Mouse (Mus musculus) MEL (cell line): ENCODE results near the gene Enc1. TPM values are rescaled to one million over a fixed set of nuclear protein-coding genes. Genes with fewer than 3 reads are reported as not detected.

Source experiments
- DNase-seq: peaks from one replicate; pipeline ENCODE4 v3.0.0; 2011; ENCODE audit warnings: low read depth, low spot score
- H3K27ac ChIP-seq: 2 replicates; pipeline ENCODE4 v1.5.1; 2012; ENCODE audit warnings: low read depth, mild to moderate bottlenecking, control low read depth, low read length, moderate library complexity; ENCODE audit not compliant: control insufficient read depth
- H3K27me3 ChIP-seq, 2 experiments: fragments of 150-350 bp in 1 of 2; sonication (generic) in 1 of 2; 2 replicates each; pipeline ENCODE4 v1.6.1; 2012; ENCODE audit warnings: low read length in 2 of 2, mild to moderate bottlenecking in 2 of 2, improper control_type of control experiment in 1 of 2, moderate library complexity in 1 of 2; ENCODE audit not compliant: insufficient read depth in 2 of 2, control insufficient read depth in 1 of 2
- H3K36me3 ChIP-seq, 2 experiments: 2 replicates each; pipeline ENCODE4 v1.6.1; 2012 to 2014; ENCODE audit warnings: low read length in 2 of 2, improper control_type of control experiment in 1 of 2, inconsistent platforms in 1 of 2, mild to moderate bottlenecking in 1 of 2; ENCODE audit not compliant: insufficient read depth in 2 of 2, control insufficient read depth in 1 of 2
- H3K4me1 ChIP-seq, 2 experiments: fragments of 150-350 bp in 1 of 2; sonication (generic) in 1 of 2; 2 replicates each; pipeline ENCODE4 v1.6.1; 2012; ENCODE audit warnings: low read length in 2 of 2, improper control_type of control experiment in 1 of 2, mild to moderate bottlenecking in 1 of 2; ENCODE audit not compliant: insufficient read depth in 2 of 2, control insufficient read depth in 1 of 2
- H3K4me3 ChIP-seq, 2 experiments: fragments of 150-350 bp in 1 of 2; sonication (generic) in 1 of 2; 2 replicates each; pipeline ENCODE4 v1.5.1; 2012; ENCODE audit warnings: low read depth in 2 of 2, low read length in 2 of 2, mild to moderate bottlenecking in 2 of 2, moderate library complexity in 2 of 2, control low read depth in 1 of 2, improper control_type of control experiment in 1 of 2; ENCODE audit not compliant: control insufficient read depth in 1 of 2, insufficient read depth in 1 of 2
- H3K79me2 ChIP-seq: 2 replicates; pipeline ENCODE4 v1.6.1; 2012; ENCODE audit warnings: mild to moderate bottlenecking, low read length, moderate library complexity; ENCODE audit not compliant: control insufficient read depth, poor library complexity, insufficient read depth
- H3K9ac ChIP-seq: 2 replicates; pipeline ENCODE4 v1.6.1; 2012; ENCODE audit warnings: low read depth, mild to moderate bottlenecking, control low read depth, low read length, moderate library complexity; ENCODE audit not compliant: control insufficient read depth, poor library complexity, severe bottlenecking
- H3K9me3 ChIP-seq: fragments of 150-350 bp; sonication (generic); replicated peaks from 2 replicates; pipeline ENCODE4 v1.6.1; 2012; ENCODE audit warnings: mild to moderate bottlenecking, low read length, improper control_type of control experiment, moderate library complexity; ENCODE audit not compliant: insufficient read depth
- BHLHE40 ChIP-seq: IDR thresholded peaks from 2 replicates; pipeline ENCODE4 v1.6.1; 2012; ENCODE audit warnings: low read depth, mild to moderate bottlenecking, inconsistent platforms, low read length, improper control_type of control experiment, borderline replicate concordance
- CHD2 ChIP-seq: IDR thresholded peaks from 2 replicates; pipeline ENCODE4 v1.6.1; 2011; ENCODE audit warnings: low read length, improper control_type of control experiment
- E2F4 ChIP-seq: IDR thresholded peaks from 2 replicates; pipeline ENCODE4 v1.6.1; 2011; ENCODE audit warnings: low read depth, low read length, improper control_type of control experiment, borderline replicate concordance
- ETS1 ChIP-seq: IDR thresholded peaks from 2 replicates; pipeline ENCODE4 v1.6.1; 2012; ENCODE audit warnings: low read depth, mild to moderate bottlenecking, inconsistent platforms, low read length, improper control_type of control experiment, moderate library complexity
- JUND ChIP-seq: IDR thresholded peaks from 2 replicates; pipeline ENCODE4 v1.6.1; 2011; ENCODE audit warnings: low read depth, mild to moderate bottlenecking, improper control_type of control experiment, low read length
- KAT2A ChIP-seq: conservative IDR thresholded peaks from 2 replicates; pipeline ENCODE4 v1.6.1; 2012; ENCODE audit warnings: low read depth, low read length, improper control_type of control experiment, inconsistent platforms
- MAX ChIP-seq: IDR thresholded peaks from 2 replicates; pipeline ENCODE4 v1.6.1; 2011; ENCODE audit warnings: low read length, improper control_type of control experiment
- MEF2A ChIP-seq: IDR thresholded peaks from 2 replicates; pipeline ENCODE4 v1.6.1; 2014; ENCODE audit warnings: low read depth, mild to moderate bottlenecking, inconsistent platforms, low read length, improper control_type of control experiment; ENCODE audit not compliant: poor library complexity, insufficient replicate concordance, severe bottlenecking; ENCODE audit errors: extremely low read depth
- MYB ChIP-seq: IDR thresholded peaks from 2 replicates; pipeline ENCODE4 v1.6.1; 2011; ENCODE audit warnings: mild to moderate bottlenecking, low read depth, low read length, improper control_type of control experiment
- MYC ChIP-seq: IDR thresholded peaks from 2 replicates; pipeline ENCODE4 v1.6.1; 2011; ENCODE audit warnings: low read depth, mild to moderate bottlenecking, low read length, improper control_type of control experiment, moderate library complexity
- POLR2A ChIP-seq, 2 experiments: IDR thresholded peaks; 2 replicates each; pipeline ENCODE4 v1.6.1; 2011 to 2012; ENCODE audit warnings: low read length in 2 of 2, mild to moderate bottlenecking in 2 of 2, control low read depth in 1 of 2, improper control_type of control experiment in 1 of 2, low read depth in 1 of 2, moderate library complexity in 1 of 2; ENCODE audit not compliant: control insufficient read depth in 1 of 2, insufficient read depth in 1 of 2, poor library complexity in 1 of 2
- POLR2AphosphoS2 ChIP-seq: IDR thresholded peaks from 2 replicates; pipeline ENCODE4 v1.6.1; 2011; ENCODE audit warnings: low read length, improper control_type of control experiment
- RAD21 ChIP-seq: IDR thresholded peaks from 2 replicates; pipeline ENCODE4 v1.6.1; 2011; ENCODE audit warnings: mild to moderate bottlenecking, low read depth, low read length, improper control_type of control experiment
- SIN3A ChIP-seq: IDR thresholded peaks from 2 replicates; pipeline ENCODE4 v1.6.1; 2012; ENCODE audit warnings: low read length, improper control_type of control experiment, inconsistent platforms
- SMC3 ChIP-seq: IDR thresholded peaks from 2 replicates; pipeline ENCODE4 v1.6.1; 2011; ENCODE audit warnings: low read depth, low read length, improper control_type of control experiment
- TAL1 ChIP-seq: IDR thresholded peaks from 2 replicates; pipeline ENCODE4 v1.6.1; 2012; ENCODE audit warnings: mild to moderate bottlenecking, inconsistent platforms, low read length, moderate library complexity, mixed read lengths
- UBTF ChIP-seq: IDR thresholded peaks from 2 replicates; pipeline ENCODE4 v1.6.1; 2012; ENCODE audit warnings: low read depth, mild to moderate bottlenecking, inconsistent platforms, low read length, improper control_type of control experiment, moderate library complexity, borderline replicate concordance; ENCODE audit not compliant: insufficient read depth
- USF2 ChIP-seq, 2 experiments: IDR thresholded peaks; 2 replicates each; pipeline ENCODE4 v1.6.1; 2011 to 2012; ENCODE audit warnings: improper control_type of control experiment in 2 of 2, low read length in 2 of 2, borderline replicate concordance in 1 of 2, inconsistent platforms in 1 of 2, low read depth in 1 of 2, mild to moderate bottlenecking in 1 of 2; ENCODE audit not compliant: insufficient read depth in 1 of 2
- ZNF384 ChIP-seq: IDR thresholded peaks from 2 replicates; pipeline ENCODE4 v1.6.1; 2012; ENCODE audit warnings: low read depth, mild to moderate bottlenecking, inconsistent platforms, low read length, improper control_type of control experiment
- polyA plus RNA-seq, 2 experiments: library from polyadenylated mRNA; stranded (reverse) in 1 of 2; unstranded in 1 of 2; fragments of >175 nt in 1 of 2; fragments of >200 nt in 1 of 2; gene quantifications; 2 replicates each; pipeline versions ENCODE4 v1.2.1 to v1.2.4; 2012; ENCODE audit warnings: low replicate concordance in 2 of 2, low read depth in 1 of 2; ENCODE audit not compliant: insufficient read length in 2 of 2, insufficient read depth in 1 of 2, missing spikeins in 1 of 2
- total RNA-seq: library from RNA; depleted of rRNA; stranded (reverse); fragments of 300-350 nt; gene quantifications from 2 replicates; pipeline ENCODE4 v1.2.3, GENCODE M21; 2012

Enc1 gene
- total and polyA plus RNA-seq, 3 experiments = not detected

DNA sequence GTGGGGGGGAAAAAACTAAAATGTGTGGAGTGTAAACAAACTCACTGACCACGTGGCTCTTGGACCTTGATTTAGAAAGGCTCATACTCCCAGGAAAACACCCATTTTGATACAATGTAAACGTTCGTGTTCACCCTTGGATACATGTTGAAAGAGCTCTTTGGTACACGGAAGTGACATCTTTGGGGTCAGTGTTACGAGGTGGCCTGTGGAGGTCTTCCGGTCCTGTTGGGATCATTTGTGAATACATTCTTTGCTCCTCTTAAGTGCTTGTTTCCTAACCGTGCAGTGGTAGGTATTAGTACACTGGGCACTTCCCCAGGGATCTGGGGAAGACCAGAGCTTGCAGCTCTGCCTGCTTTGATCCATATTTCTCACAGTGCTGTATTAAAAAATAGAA lies 10.8 kb downstream of the Enc1 start:
- no peak overlapping the region for H3K9ac ChIP-seq
- no peak overlapping the region for H3K4me3 ChIP-seq
- no peaks in the 10 kb centered on the region for H3K9me3 ChIP-seq
- DNase-seq = no peak
- H3K4me1 ChIP-seq = no peaks in the 10 kb centered on the region
- no peaks in the 10 kb centered on the region for H3K79me2 ChIP-seq
- H3K36me3 ChIP-seq = no peaks in the 10 kb centered on the region
- TF ChIP-seq UBTF (no peak), ETS1 (no peak), KAT2A (no peak)
- H3K27ac ChIP-seq = no peak overlapping the region
- H3K27me3 ChIP-seq = no peaks in the 10 kb centered on the region

DNA sequence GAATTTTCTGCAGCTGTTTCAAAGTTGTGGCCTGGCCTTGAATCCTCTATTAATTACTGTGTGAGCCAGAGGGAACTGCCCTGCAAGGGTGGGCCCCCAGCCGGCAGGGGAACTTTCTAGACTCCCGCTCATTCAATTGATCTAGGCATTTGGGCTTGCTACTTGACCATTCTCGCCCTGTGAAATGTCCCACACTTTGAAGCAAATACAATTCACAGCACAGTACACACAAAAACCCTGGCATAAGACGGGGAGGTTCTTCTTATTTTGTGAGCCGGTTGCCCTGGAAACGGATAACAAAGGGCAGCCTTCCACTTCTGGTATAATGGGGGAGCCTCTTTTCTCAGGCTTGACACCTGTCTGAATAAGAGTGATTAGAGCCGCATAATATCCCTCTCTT lies 11.6 kb downstream of the Enc1 start:
- no peak overlapping the region for H3K27ac ChIP-seq
- H3K79me2 ChIP-seq = no peaks in the 10 kb centered on the region
- H3K4me1 ChIP-seq = no peaks in the 10 kb centered on the region
- no peaks in the 10 kb centered on the region for H3K36me3 ChIP-seq
- DNase-seq = no peak
- no peak for TF ChIP-seq E2F4
- TF ChIP-seq MAX = no peak
- TF ChIP-seq MEF2A = no peak
- no peak for TF ChIP-seq SIN3A
- TF ChIP-seq SMC3 = no peak
- no peak for TF ChIP-seq BHLHE40
- TF ChIP-seq POLR2AphosphoS2 = no peak
- no peak for TF ChIP-seq JUND
- TF ChIP-seq TAL1 = no peak
- TF ChIP-seq CHD2 = no peak
- TF ChIP-seq MYB = no peak
- TF ChIP-seq USF2 (IDR thresholded peaks at IDR 0.05; ENCODE audit: borderline replicate concordance in 1 of 2, insufficient read depth in 1 of 2, low read depth in 1 of 2, low read length in 2 of 2) = no peak
- TF ChIP-seq ZNF384 = no peak
- TF ChIP-seq RAD21 = no peak
- no peak for TF ChIP-seq POLR2A (IDR thresholded peaks at IDR 0.05; ENCODE audit: control insufficient read depth in 1 of 2, insufficient read depth in 1 of 2, low read depth in 1 of 2, low read length in 2 of 2, poor library complexity in 1 of 2)
- no peak for TF ChIP-seq MYC
- H3K9me3 ChIP-seq = no peaks in the 10 kb centered on the region
- no peaks in the 10 kb centered on the region for H3K27me3 ChIP-seq
- no peak overlapping the region for H3K9ac ChIP-seq
- H3K4me3 ChIP-seq = no peak overlapping the region
